Mouse (Mus musculus) kidney, postnatal 4 days (tissue): ENCODE measurements around the gene Pik3cb.

Experiments
- DNase-seq, 2 experiments: peaks; one replicate each; pipeline ENCODE4 v3.0.0; 2021; ENCODE audit warnings: mixed read lengths in 2 of 2

Gene Pik3cb

DNA sequence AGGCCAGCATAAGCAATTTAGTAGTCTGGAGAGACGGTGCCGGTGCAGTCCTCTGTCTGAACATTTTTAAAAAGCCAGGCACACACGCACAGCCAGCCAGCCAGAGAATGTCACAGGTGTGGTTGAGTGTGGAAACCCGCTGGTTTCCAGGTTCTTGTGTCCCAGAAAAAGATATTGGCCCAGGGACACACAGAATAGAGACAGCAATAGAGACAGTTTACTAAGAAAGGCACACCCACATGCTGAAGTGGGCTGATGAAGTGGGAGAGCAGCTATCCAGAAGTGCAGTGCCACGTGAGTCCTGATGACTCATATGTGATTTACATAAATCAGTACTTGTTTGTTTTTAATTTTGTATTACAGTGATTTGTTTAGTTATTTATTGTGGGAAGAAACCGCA is 5.3 kb upstream of the Pik3cb start:
- DNase-seq: no peak

GRCm38 (mm10) chr9:99144416-99144989 is 4.1 kb upstream of the Pik3cb start:
- no peak for DNase-seq

DNA sequence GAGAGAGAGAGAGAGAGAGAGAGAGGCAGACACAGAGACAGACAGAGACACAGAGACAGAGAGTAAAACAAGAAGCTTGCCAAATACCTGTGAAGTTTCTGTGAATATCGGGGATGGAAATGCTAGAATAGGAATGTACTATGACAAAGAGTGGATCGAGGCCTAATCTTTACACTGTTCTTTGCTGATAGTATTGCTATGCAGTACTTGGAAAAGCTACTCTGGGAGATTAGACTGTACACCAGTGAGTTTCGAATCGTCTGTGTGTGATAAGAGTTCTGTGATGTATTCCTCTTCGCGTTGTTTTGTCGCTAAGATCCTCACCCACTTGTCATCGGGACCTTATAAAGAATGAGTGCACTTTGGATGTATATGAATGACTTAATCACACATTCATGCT is 1.2 kb upstream of the Pik3cb start:
- DNase-seq: no peak

- no peak for DNase-seq
These were observed 750 bp upstream of the Pik3cb start for GRCm38 (mm10) chr9:99141171-99141570.

DNA sequence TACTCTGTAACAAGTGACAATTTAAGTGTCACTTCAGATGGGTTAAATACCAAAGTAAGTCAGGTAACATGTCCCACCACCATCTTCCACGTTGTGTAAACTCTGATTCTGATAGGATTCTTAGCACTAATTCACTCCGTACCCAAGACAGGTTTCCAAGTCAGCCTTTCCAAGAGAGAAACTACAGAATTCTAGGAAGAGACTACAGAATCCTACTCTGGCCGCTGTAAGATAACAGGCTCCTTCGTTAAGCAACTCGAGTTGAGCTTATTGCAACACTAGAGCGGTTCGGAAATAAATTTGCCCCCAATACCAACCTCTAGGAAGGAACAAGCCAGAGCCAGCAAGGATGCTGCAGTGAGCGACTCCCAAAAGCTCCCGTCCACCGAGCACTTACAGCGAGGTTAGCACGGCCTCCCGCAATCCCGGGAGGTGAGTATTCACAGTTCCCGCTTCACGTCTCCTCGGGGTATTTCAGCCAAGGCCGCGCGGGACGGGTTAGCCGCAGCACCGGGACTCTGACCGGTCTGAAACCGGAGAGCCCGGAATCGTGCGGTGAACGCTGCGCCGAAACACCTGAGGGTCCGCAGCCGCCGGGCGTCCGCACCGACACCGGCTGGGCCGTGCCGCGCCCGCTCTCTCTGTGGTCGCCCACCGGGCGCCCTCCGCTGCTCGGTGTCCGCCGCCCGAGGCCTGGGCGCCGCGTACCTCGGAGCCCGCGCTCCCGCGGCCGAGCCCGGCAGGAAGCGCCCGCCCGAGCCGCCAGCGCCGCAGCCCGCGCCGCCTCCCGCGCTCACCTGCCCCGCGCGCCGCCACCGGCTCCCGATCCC is 1.0 kb downstream of the Pik3cb start:
- no peak for DNase-seq

DNA sequence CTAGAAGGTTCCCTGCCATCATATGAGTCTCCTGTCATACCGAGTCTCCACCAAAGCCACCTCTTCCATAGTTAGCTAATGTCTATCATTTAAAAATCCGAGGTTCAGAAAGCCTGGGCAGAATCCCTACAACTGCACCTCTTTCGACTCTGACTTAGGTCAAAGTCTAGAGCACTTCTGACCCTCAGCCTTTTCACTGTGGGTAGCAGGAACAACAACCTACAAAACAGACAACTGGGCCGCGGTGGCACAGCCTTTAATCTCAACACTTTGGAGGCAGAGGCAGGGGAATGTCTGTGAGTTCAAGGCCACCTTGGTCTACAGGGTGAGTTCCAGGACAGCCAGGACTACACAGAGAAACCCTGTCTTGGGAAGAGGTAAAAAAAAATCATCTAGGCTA is 3.1 kb downstream of the Pik3cb start:
- DNase-seq: no peak

DNA sequence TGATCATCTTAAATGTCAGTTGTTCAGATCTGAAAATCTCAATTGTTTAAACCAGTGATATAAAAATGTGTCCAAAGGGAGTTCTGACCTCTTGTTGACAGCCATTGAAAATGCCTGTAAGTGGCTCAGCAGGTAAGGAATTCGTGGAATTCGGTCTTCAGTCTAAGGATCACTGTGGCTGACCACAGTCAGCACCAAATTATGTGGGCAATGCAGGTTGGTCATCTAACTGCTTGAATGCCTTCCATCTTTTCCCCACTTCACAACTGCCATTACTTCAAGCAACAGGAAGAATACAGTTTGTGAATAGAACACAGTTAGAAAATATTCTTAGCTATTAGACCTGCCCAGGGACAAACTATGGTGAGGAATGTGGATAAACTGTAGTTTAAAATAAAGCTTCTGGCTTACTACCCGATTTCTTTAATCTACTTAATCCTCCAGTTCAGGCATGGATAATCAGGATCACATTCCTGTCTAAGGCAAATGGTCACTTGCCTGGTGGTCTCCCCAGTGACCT is 8.4 kb downstream of the Pik3cb start:
- no peak for DNase-seq

- no peak for DNase-seq
These were observed 9.3 kb downstream of the Pik3cb start for GRCm38 (mm10) chr9:99131119-99131518.

DNA sequence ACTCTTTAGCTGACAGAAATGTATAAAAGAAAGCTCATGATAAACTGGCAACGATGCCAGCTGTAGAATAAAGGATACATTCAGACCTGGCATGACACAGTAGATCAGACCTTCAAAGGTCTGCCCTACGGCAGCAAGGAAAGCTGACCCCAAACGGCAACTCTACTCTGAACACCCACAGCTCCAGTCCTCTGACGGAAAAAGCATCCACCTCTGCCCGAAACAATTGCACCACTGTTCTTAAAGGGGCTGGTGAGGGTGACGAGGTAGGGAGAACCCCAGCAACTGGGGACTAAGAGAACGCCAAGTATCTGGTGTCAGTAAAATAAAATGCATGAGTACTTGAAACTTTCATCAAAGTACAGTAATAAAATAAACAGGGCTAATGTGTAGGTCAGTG is 12.8 kb downstream of the Pik3cb start:
- no peak for DNase-seq

GRCm38 (mm10) chr9:99122749-99123148 is 17.7 kb downstream of the Pik3cb start:
- no peak for DNase-seq

DNA sequence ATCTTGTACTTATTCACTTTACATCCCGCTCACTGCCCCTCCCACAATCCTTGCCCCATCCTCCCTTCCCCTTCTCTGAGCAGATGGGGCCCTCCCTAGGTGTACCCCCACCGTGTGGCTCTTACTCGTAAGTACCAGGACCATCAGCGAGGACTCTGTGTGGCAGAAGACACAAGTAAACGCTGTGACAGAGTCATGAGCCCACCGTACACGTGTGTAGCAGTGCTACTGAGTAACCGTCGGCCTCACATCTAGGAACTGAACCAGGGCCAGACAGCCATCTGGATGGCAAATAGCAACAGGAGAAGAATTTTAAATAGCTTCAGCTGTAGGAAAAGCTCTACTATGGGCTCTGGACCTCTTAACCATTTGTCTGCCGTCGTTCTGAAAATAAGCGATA is 28.0 kb downstream of the Pik3cb start:
- DNase-seq: no peak

DNA sequence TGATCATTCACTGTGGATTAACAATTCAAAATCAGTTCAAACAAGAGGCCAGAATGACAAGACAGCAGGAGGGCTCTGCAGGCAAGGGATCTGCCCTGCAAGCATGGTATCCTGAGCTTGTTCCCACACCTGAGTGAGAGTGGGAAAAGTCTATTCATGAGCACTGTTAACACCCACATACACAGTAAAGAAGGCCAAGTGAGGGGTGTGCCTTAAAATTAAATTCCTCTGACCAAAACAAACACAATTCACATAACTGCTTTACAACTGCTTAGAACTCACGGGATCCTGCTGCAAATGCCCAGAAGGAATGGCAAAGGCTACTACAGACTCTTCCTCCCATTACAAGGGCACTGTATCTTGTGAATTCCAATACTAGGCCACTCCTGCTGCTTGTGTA is 29.3 kb downstream of the Pik3cb start:
- DNase-seq: no peak

GRCm38 (mm10) chr9:99110213-99110612 is 30.2 kb downstream of the Pik3cb start:
- DNase-seq: no peak

- no peak for DNase-seq
These were observed 30.8 kb downstream of the Pik3cb start for GRCm38 (mm10) chr9:99109585-99109984.

- no peak for DNase-seq
These were observed 36.0 kb downstream of the Pik3cb start for GRCm38 (mm10) chr9:99104449-99104848.

DNA sequence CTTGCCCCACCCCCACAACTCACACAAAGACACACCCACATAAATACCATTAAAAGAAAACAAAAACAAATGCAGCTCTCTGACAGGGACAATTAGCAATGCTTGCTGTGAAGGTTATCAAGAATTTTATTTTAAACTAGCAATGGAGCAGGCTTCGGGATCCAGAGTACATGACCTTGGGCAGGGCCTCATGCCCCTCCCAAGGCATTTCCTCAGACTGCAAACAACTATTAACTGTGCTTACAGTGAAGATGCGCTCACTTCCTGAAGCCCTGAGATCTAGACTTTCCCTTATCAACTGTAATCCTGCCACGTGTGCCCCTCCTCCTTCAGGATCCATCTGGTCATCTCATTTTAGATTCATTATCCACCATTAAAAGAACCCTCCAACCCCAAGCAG is 36.6 kb downstream of the Pik3cb start:
- DNase-seq: no peak

DNA sequence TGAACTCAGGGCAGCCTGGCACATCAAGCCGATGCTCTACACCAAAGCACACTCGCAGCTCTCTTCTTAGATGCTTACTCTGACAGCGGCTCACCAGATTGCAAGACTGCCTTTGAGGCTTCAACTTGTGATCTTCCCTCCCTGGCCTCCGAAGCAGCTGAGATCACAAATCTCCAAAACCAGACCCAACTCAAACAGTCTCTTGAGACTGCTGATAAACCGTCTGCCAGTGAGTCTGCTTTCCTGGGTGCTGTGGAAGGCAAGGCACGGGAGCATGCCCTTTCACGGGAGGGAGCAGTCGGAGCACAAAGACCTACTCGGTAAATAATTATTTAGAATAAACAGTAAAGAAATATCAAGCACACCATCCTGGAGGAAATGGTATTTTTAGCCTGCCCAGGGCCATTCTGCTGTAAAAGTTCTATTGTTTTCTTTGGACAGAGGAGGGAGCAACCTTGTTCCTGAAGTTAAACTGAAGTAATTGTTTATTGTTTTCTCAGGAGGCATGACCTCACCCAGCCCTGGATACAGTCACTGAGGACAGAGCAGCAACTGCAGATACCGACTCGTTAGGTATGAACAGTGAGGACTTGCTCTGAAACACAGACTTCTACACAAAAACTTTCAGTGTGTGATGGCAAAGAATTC is 41.8 kb downstream of the Pik3cb start:
- DNase-seq: peak; percentile 4 to 7

GRCm38 (mm10) chr9:99097668-99098067 is 42.8 kb downstream of the Pik3cb start:
- no peak for DNase-seq

DNA sequence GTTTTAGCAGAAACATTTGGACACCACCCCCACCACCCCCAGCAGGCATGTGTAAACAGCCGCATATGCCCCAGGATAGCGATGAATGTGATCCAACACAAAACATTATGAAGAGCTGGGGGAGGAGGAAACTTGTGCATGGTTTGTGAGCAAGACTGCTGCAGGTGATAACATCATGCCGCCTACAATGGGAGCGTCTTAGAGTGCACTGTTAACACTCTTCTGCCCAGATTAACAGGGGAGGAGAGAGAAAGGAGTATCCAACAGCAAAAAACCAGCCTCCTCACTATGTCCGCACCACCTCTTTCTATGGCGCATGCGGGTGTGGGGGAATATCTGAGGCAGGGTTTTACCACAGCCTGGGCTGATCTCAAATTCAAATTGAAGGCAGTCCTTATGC is 45.2 kb downstream of the Pik3cb start:
- DNase-seq: no peak

DNA sequence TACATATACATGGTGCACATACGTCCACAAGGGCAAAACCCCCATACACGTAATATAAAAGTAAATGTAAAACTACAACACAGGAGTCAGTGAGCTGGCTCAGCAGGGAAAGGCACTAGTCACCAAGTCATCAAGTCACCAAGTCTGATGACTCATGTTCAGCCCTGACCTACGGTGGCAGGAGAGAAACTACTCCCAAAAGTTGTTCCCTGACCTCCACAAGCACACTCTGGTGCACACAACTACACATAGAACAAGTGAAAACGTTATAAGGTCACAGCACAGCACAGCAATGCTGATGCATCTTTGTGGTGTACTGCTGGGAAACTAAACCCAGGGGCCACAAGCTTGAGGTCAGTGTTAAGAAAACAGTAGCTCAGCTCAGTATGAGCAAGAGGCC is 49.9 kb downstream of the Pik3cb start:
- no peak for DNase-seq

GRCm38 (mm10) chr9:99089904-99090303 is 50.5 kb downstream of the Pik3cb start:
- no peak for DNase-seq

DNA sequence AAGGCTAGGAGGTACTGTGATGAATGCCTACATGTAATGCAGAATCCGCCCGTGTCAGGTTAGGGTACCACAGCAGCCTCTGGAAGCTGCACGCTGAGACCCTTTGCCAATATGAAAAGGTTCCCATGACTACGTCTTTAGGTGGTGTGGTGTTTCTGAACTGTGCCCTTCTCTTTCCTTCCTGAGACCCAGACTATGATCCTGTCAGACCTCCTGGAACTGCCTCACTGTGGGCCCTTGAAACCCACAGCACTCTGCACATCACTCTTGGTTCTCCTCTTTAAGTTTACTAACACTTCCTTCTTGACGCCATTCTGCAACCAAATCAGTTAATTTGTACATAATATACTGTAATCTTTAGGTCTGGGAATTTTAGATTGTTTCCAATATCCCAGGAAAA is 58.7 kb downstream of the Pik3cb start:
- DNase-seq: no peak

- DNase-seq: no peak
These were observed 59.1 kb downstream of the Pik3cb start for GRCm38 (mm10) chr9:99081308-99081707.

- DNase-seq: no peak
These were observed 59.8 kb downstream of the Pik3cb start for GRCm38 (mm10) chr9:99080657-99081056.
